Mouse (Mus musculus) cortical plate, adult 2 months (tissue): Measurements from ENCODE around the gene Ghrhr.

Source experiments
- CTCF ChIP-seq: fragments of 200-500 bp; IDR thresholded peaks from 2 replicates; pipeline ENCODE4 v1.5.1; 2011; ENCODE audit warnings: mild to moderate bottlenecking, control low read depth, low read length; ENCODE audit not compliant: insufficient read depth; ENCODE audit errors: extremely low read depth
- POLR2A ChIP-seq: fragments of 200-500 bp; IDR thresholded peaks from 2 replicates; pipeline ENCODE4 v1.6.1; 2011; ENCODE audit warnings: mild to moderate bottlenecking, low read length, control low read depth; ENCODE audit not compliant: insufficient read depth; ENCODE audit errors: extremely low read depth

GRCm38 (mm10) chr6:55394854-55395253, 18.8 kb downstream of the Ghrhr start:
- TF ChIP-seq CTCF (no peak), POLR2A (no peak)
